Mouse (Mus musculus): ENCODE results near the gene Acot8. TPM values are rescaled to one million over a fixed set of nuclear protein-coding genes. Genes with fewer than 3 reads are reported as not detected.

Gene Acot8
- polyA plus RNA-seq, 1 experiment from 2014 or later: 19.6 TPM

- no peak overlapping the region for H3K4me3 ChIP-seq (ENCODE audit: low read depth, low read length)
- H3K27ac ChIP-seq (ENCODE audit: low read length): no peak overlapping the region
- H3K9me3 ChIP-seq (replicated peaks; ENCODE audit: control insufficient read depth, low read length, poor library complexity, severe bottlenecking): no peaks in the 10 kb centered on the region
- H3K9ac ChIP-seq (ENCODE audit: low read depth, low read length): no peak overlapping the region
- H3K4me2 ChIP-seq (ENCODE audit: low read length): no peak overlapping the region
- peaks cover 10% of the 10 kb centered on the region for H3K36me3 ChIP-seq (ENCODE audit: control insufficient read depth, insufficient read depth, low read length)
- peaks cover 6% of the 10 kb centered on the region for H3K4me1 ChIP-seq (ENCODE audit: control insufficient read depth, insufficient read depth, low read length)
- H3K27me3 ChIP-seq (ENCODE audit: control insufficient read depth, insufficient read depth, low read depth, low read length): no peaks in the 10 kb centered on the region
- no peak for ATAC-seq
- WGBS: 91% methylated on average over 5 of the region's 5 CpGs
These were observed 13.0 kb upstream of the Acot8 start for GRCm38 (mm10) chr2:164817703-164818102.

GRCm38 (mm10) chr2:164817206-164817605, 12.5 kb upstream of the Acot8 start:
- no peak overlapping the region for H3K4me3 ChIP-seq (ENCODE audit: low read depth, low read length)
- H3K9me3 ChIP-seq (replicated peaks; ENCODE audit: control insufficient read depth, low read length, poor library complexity, severe bottlenecking): no peaks in the 10 kb centered on the region
- peaks cover 10% of the 10 kb centered on the region for H3K36me3 ChIP-seq (ENCODE audit: control insufficient read depth, insufficient read depth, low read length)
- no peaks in the 10 kb centered on the region for H3K27me3 ChIP-seq (ENCODE audit: control insufficient read depth, insufficient read depth, low read depth, low read length)
- ATAC-seq: no peak
- no peak overlapping the region for H3K4me2 ChIP-seq (ENCODE audit: low read length)
- H3K27ac ChIP-seq (ENCODE audit: low read length): no peak overlapping the region
- no peak overlapping the region for H3K9ac ChIP-seq (ENCODE audit: low read depth, low read length)
- 89% methylated on average over 6 of the region's 6 CpGs for WGBS
- H3K4me1 ChIP-seq (ENCODE audit: control insufficient read depth, insufficient read depth, low read length): peaks cover 4% of the 10 kb centered on the region

DNA sequence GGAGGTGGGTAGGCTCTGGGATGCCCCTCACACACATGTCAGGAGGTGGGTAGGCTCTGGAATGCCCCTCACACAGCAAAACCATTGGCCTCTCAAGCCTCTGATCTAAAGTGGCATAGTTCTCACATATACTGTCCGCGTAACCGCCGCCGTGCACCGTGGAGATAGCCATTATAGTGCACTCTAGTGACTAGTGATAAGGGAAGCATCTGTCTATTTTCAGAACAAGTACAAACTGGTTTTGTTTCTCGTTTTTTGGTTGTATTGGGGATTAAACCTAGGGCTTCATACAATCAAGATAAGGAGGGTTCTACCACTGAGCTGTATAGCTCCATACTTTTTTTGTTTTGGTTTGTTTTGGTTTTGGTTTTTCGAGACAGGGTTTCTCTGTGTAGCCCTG, 11.1 kb upstream of the Acot8 start:
- Histone ChIP-seq H3K9me3 (replicated peaks; ENCODE audit: control insufficient read depth, low read length, poor library complexity, severe bottlenecking) (no peaks in the 10 kb centered on the region), H3K4me3 (ENCODE audit: low read depth, low read length) (no peak overlapping the region), H3K36me3 (ENCODE audit: control insufficient read depth, insufficient read depth, low read length) (peaks cover 4% of the 10 kb centered on the region; the same call in 1 of the 2 replicates), H3K4me2 (ENCODE audit: low read length) (no peak overlapping the region), H3K9ac (ENCODE audit: low read depth, low read length) (no peak overlapping the region), H3K27me3 (ENCODE audit: control insufficient read depth, insufficient read depth, low read depth, low read length) (no peaks in the 10 kb centered on the region), H3K27ac (ENCODE audit: low read length) (no peak overlapping the region), H3K4me1 (ENCODE audit: control insufficient read depth, insufficient read depth, low read length) (no peaks in the 10 kb centered on the region)
- no peak for ATAC-seq
- 92% methylated on average over 8 of the region's 8 CpGs for WGBS

DNA sequence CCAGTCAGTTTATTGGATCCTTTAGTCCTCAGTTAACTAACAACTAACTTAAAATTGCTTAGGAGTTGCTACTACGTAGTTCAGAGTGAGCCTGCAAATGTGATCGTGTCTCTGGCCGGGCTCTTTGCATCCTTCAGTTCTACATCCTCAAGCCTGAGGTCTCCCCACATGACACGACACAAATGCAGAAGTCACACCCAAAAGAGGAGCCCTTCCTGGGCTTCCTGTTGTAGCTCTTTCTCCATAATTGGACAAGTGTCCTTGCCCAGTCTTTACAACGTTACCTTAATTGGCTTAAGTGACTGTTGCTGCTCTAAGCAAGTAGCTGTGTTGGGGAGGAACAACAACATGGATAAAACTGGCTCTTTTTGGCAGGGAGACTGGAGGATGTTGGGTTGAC, 10.7 kb upstream of the Acot8 start:
- Histone ChIP-seq H3K36me3 (ENCODE audit: control insufficient read depth, insufficient read depth, low read length) (peaks cover 2% of the 10 kb centered on the region; the same call in 1 of the 2 replicates), H3K9me3 (replicated peaks; ENCODE audit: control insufficient read depth, low read length, poor library complexity, severe bottlenecking) (no peaks in the 10 kb centered on the region), H3K27ac (ENCODE audit: low read length) (no peak overlapping the region), H3K4me2 (ENCODE audit: low read length) (no peak overlapping the region), H3K9ac (ENCODE audit: low read depth, low read length) (no peak overlapping the region), H3K4me3 (ENCODE audit: low read depth, low read length) (no peak overlapping the region), H3K27me3 (ENCODE audit: control insufficient read depth, insufficient read depth, low read depth, low read length) (no peaks in the 10 kb centered on the region), H3K4me1 (ENCODE audit: control insufficient read depth, insufficient read depth, low read length) (no peaks in the 10 kb centered on the region)
- 91% methylated on average over 5 of the region's 5 CpGs for whole genome bisulfite sequencing
- no peak for ATAC-seq

DNA sequence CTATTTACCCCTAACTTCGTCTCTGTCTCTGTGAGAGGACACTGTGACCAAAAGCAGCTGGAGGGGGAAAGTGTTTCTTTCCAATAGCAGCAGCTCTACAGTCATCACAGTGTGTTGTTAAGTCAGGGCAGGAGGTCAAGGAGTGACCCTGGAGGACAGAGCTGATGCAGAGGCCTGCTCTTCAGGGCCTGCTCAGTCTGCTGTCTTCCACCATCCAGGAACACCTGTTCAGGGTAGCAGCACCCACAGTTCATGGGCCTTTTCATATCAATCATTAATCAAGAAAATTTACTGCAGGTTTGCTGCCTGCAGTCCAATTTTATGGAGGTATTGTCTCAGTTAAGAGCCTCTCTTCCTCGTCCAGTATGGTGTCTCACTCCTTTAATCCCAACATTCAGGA, 8.9 kb upstream of the Acot8 start:
- H3K27me3 ChIP-seq (ENCODE audit: control insufficient read depth, insufficient read depth, low read depth, low read length): no peaks in the 10 kb centered on the region
- H3K9ac ChIP-seq (ENCODE audit: low read depth, low read length): no peak overlapping the region
- no peak overlapping the region for H3K27ac ChIP-seq (ENCODE audit: low read length)
- no peak for ATAC-seq
- no peaks in the 10 kb centered on the region for H3K9me3 ChIP-seq (replicated peaks; ENCODE audit: control insufficient read depth, low read length, poor library complexity, severe bottlenecking)
- no peak overlapping the region for H3K4me3 ChIP-seq (ENCODE audit: low read depth, low read length)
- no peaks in the 10 kb centered on the region for H3K4me1 ChIP-seq (ENCODE audit: control insufficient read depth, insufficient read depth, low read length)
- peaks cover 8% of the 10 kb centered on the region; the same call in 1 of the 2 replicates for H3K36me3 ChIP-seq (ENCODE audit: control insufficient read depth, insufficient read depth, low read length)
- no peak overlapping the region for H3K4me2 ChIP-seq (ENCODE audit: low read length)
- 67% methylated on average over 2 of the region's 2 CpGs for WGBS

- Histone ChIP-seq H3K36me3 (ENCODE audit: control insufficient read depth, insufficient read depth, low read length) (peaks cover 6% of the 10 kb centered on the region; the same call in 1 of the 2 replicates), H3K4me2 (ENCODE audit: low read length) (peak overlapping the region; percentile 68), H3K9me3 (replicated peaks; ENCODE audit: control insufficient read depth, low read length, poor library complexity, severe bottlenecking) (no peaks in the 10 kb centered on the region), H3K4me1 (ENCODE audit: control insufficient read depth, insufficient read depth, low read length) (peaks cover 30% of the 10 kb centered on the region), H3K27me3 (ENCODE audit: control insufficient read depth, insufficient read depth, low read depth, low read length) (no peaks in the 10 kb centered on the region), H3K4me3 (ENCODE audit: low read depth, low read length) (no peak overlapping the region), H3K27ac (ENCODE audit: low read length) (no peak overlapping the region), H3K9ac (ENCODE audit: low read depth, low read length) (no peak overlapping the region)
- ATAC-seq: no peak
- WGBS: 89% methylated on average over 7 of the region's 7 CpGs
These were observed 1.9 kb upstream of the Acot8 start for GRCm38 (mm10) chr2:164806614-164807013.

DNA sequence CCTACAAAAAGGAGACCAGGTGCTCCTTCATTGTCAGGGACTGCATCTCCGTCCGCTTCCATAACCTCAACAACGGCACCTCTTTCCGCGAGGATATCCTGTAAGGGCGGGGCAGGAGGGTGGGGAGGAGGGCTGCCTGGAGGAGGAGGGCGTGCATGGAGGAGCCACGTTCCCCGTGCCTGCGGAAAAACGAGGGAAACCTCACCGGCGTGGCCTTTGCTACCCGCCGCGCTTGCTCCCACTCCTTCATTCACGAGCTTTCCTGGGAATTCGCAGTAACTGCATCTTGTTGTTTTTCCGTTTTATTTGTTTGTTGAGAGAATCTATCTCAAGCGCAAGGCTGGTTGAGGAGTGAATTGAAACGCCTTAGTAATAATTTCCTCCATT, 643 bp upstream of the Acot8 start:
- H3K4me1 ChIP-seq (ENCODE audit: control insufficient read depth, insufficient read depth, low read length): peaks cover 30% of the 10 kb centered on the region
- WGBS: 1% methylated on average over 21 of the region's 21 CpGs
- H3K36me3 ChIP-seq (ENCODE audit: control insufficient read depth, insufficient read depth, low read length): peaks cover 6% of the 10 kb centered on the region; the same call in 1 of the 2 replicates
- ATAC-seq: peak; percentile 49
- H3K27ac ChIP-seq (ENCODE audit: low read length): peak overlapping the region; percentile 81
- H3K4me2 ChIP-seq (ENCODE audit: low read length): peak overlapping the region; percentile 68
- H3K9ac ChIP-seq (ENCODE audit: low read depth, low read length): peak overlapping the region; percentile 83
- peak overlapping the region; percentile 76 for H3K4me3 ChIP-seq (ENCODE audit: low read depth, low read length)
- H3K27me3 ChIP-seq (ENCODE audit: control insufficient read depth, insufficient read depth, low read depth, low read length): no peaks in the 10 kb centered on the region
- H3K9me3 ChIP-seq (replicated peaks; ENCODE audit: control insufficient read depth, low read length, poor library complexity, severe bottlenecking): no peaks in the 10 kb centered on the region

- H3K4me3 ChIP-seq (ENCODE audit: low read depth, low read length): peak overlapping the region; percentile 76
- no peak for ATAC-seq
- H3K36me3 ChIP-seq (ENCODE audit: control insufficient read depth, insufficient read depth, low read length): peaks cover 4% of the 10 kb centered on the region
- H3K27ac ChIP-seq (ENCODE audit: low read length): peak overlapping the region; percentile 79
- H3K9ac ChIP-seq (ENCODE audit: low read depth, low read length): peak overlapping the region; percentile 74
- WGBS: 68% methylated on average over 1 of the region's 1 CpGs
- no peaks in the 10 kb centered on the region for H3K27me3 ChIP-seq (ENCODE audit: control insufficient read depth, insufficient read depth, low read depth, low read length)
- H3K9me3 ChIP-seq (replicated peaks; ENCODE audit: control insufficient read depth, low read length, poor library complexity, severe bottlenecking): no peaks in the 10 kb centered on the region
- H3K4me1 ChIP-seq (ENCODE audit: control insufficient read depth, insufficient read depth, low read length): peaks cover 30% of the 10 kb centered on the region
- peak overlapping the region; percentile 74 for H3K4me2 ChIP-seq (ENCODE audit: low read length)
These were observed 765 bp downstream of the Acot8 start for GRCm38 (mm10) chr2:164803921-164804313.

- peak overlapping the region; percentile 74 for H3K4me2 ChIP-seq (ENCODE audit: low read length)
- H3K9me3 ChIP-seq (replicated peaks; ENCODE audit: control insufficient read depth, low read length, poor library complexity, severe bottlenecking): no peaks in the 10 kb centered on the region
- H3K4me1 ChIP-seq (ENCODE audit: control insufficient read depth, insufficient read depth, low read length): peaks cover 30% of the 10 kb centered on the region
- ATAC-seq: no peak
- H3K36me3 ChIP-seq (ENCODE audit: control insufficient read depth, insufficient read depth, low read length): peaks cover 4% of the 10 kb centered on the region
- H3K27ac ChIP-seq (ENCODE audit: low read length): no peak overlapping the region
- peak overlapping the region; percentile 74 for H3K9ac ChIP-seq (ENCODE audit: low read depth, low read length)
- no peaks in the 10 kb centered on the region for H3K27me3 ChIP-seq (ENCODE audit: control insufficient read depth, insufficient read depth, low read depth, low read length)
- peak overlapping the region; percentile 76 for H3K4me3 ChIP-seq (ENCODE audit: low read depth, low read length)
- WGBS: 94% methylated on average over 16 of the region's 16 CpGs
These were observed 1.3 kb downstream of the Acot8 start for GRCm38 (mm10) chr2:164803201-164803920.
